Mouse (Mus musculus): ENCODE data around the gene Olfr1369-ps1. TPM values are rescaled to one million over a fixed set of nuclear protein-coding genes. Genes with fewer than 3 reads are reported as not detected.

Olfr1369-ps1 gene
- polyA plus RNA-seq, 1 experiment = 0.27 TPM

DNA sequence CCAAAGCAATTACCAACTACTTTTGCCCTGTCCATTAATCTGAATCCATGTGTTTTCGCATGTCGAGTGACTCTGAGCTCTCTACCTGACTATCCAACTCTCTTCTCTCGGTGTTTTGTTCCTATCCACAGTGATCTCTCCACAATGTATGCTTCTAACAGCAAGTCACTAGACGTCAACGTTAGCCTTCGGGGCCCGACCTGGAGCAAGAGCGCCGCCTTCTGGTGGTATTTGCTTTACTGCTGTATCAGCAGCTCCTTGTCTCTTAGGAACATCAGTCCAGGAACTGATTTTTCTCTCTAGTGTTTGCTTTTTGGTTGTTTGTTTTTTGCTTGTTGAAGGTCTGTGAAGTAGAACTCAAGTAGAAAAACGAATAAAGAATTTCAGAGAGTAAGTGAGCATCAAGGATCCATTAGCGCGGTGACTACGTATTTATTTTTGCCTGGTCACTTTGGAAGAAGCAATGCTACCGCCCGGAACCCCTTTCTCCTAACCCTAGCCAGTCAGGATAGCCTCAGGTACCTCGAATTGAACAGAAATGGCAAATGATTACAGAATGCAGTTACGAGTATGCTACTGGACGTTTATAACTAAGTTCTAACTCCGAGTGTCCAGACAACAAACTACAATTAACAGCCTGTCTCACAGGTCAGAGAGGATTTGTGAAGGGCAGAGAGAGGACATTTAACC, 47.6 kb downstream of the Olfr1369-ps1 start:
- peak overlapping the region; percentile 66 for H3K9ac ChIP-seq (ENCODE audit: low read depth, poor library complexity, severe bottlenecking)

DNA sequence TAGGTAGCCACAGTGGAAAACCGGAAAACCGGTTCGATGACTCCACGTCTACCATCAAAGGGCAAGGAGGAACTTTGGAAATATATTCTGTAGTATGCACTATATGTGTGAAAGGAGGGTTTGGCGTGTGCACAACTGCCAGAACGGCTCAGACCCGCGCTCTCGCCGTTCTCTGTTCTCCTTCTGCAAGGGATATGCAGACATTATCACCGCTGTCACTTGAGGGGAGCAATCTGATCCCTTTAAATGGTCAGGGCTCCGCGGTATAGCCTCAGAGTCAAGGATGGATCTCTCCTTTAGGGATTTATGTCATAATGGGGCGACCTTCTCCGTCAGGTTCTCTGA, 48.2 kb downstream of the Olfr1369-ps1 start:
- Histone ChIP-seq H3K4me3 (ENCODE audit: low read depth, low read length) (peak overlapping the region; percentile 73), H3K9ac (ENCODE audit: low read depth, poor library complexity, severe bottlenecking) (peak overlapping the region; percentile 66), H3K27ac (ENCODE audit: insufficient read depth, low read length) (no peak overlapping the region), H3K27me3 (ENCODE audit: control insufficient read depth, insufficient read depth, low read length, poor library complexity, severe bottlenecking) (no peaks in the 10 kb centered on the region; the same call in 1 of the 2 replicates), H3K4me1 (ENCODE audit: control insufficient read depth, insufficient read depth, low read length) (no peaks in the 10 kb centered on the region), H3K9me3 (replicated peaks; ENCODE audit: control insufficient read depth, insufficient read depth, low read length, poor library complexity, severe bottlenecking) (no peaks in the 10 kb centered on the region), H3K36me3 (ENCODE audit: control insufficient read depth, insufficient read depth, low read length, poor library complexity, severe bottlenecking) (no peaks in the 10 kb centered on the region)
- TF ChIP-seq POLR2A (IDR thresholded peaks at IDR 0.05; ENCODE audit: insufficient read depth, low read length) (no peak), EP300 (IDR thresholded peaks at IDR 0.05; ENCODE audit: insufficient read depth, low read depth, low read length) (no peak), CTCF (IDR thresholded peaks at IDR 0.05; ENCODE audit: low read depth, low read length) (no peak)

More for the DNA sequence above, 47.6 kb downstream of the Olfr1369-ps1 start:
- H3K9me3 ChIP-seq (replicated peaks; ENCODE audit: control insufficient read depth, insufficient read depth, low read length, poor library complexity, severe bottlenecking) = no peaks in the 10 kb centered on the region
- H3K27me3 ChIP-seq (ENCODE audit: control insufficient read depth, insufficient read depth, low read length, poor library complexity, severe bottlenecking) = no peaks in the 10 kb centered on the region; the same call in 1 of the 2 replicates
- no peaks in the 10 kb centered on the region for H3K4me1 ChIP-seq (ENCODE audit: control insufficient read depth, insufficient read depth, low read length)
- TF ChIP-seq CTCF (IDR thresholded peaks at IDR 0.05; ENCODE audit: low read depth, low read length) (peak; percentile 78), POLR2A (IDR thresholded peaks at IDR 0.05; ENCODE audit: insufficient read depth, low read length) (no peak), EP300 (IDR thresholded peaks at IDR 0.05; ENCODE audit: insufficient read depth, low read depth, low read length) (no peak)
- no peak overlapping the region for H3K27ac ChIP-seq (ENCODE audit: insufficient read depth, low read length)
- peak overlapping the region; percentile 73 for H3K4me3 ChIP-seq (ENCODE audit: low read depth, low read length)
- H3K36me3 ChIP-seq (ENCODE audit: control insufficient read depth, insufficient read depth, low read length, poor library complexity, severe bottlenecking) = no peaks in the 10 kb centered on the region

DNA sequence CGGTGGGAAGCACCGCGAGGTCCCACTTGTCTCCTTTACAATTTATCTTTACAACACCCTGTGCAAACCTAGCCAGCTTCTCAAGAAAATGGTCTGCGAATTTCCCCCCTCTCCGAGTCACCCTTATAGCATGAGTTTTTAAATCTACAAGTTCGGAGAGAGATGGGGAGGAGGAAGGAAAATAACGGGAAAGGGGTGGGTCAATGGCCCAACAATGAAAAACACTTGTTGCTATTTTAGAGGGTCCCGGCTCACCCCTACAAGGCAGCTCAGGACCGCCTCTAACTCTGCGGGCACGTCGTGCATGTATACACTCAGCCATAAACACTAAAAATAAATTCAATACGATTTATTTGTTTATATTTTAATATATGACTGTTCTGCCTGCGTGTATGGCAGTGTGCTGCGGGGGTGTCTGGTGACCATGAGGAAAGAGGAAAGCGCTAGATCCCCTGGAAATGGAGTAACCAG, 48.8 kb downstream of the Olfr1369-ps1 start:
- TF ChIP-seq CTCF (IDR thresholded peaks at IDR 0.05; ENCODE audit: low read depth, low read length) = no peak
- TF ChIP-seq POLR2A (IDR thresholded peaks at IDR 0.05; ENCODE audit: insufficient read depth, low read length) = no peak
- no peak for TF ChIP-seq EP300 (IDR thresholded peaks at IDR 0.05; ENCODE audit: insufficient read depth, low read depth, low read length)
- no peaks in the 10 kb centered on the region for H3K36me3 ChIP-seq (ENCODE audit: control insufficient read depth, insufficient read depth, low read length, poor library complexity, severe bottlenecking)

DNA sequence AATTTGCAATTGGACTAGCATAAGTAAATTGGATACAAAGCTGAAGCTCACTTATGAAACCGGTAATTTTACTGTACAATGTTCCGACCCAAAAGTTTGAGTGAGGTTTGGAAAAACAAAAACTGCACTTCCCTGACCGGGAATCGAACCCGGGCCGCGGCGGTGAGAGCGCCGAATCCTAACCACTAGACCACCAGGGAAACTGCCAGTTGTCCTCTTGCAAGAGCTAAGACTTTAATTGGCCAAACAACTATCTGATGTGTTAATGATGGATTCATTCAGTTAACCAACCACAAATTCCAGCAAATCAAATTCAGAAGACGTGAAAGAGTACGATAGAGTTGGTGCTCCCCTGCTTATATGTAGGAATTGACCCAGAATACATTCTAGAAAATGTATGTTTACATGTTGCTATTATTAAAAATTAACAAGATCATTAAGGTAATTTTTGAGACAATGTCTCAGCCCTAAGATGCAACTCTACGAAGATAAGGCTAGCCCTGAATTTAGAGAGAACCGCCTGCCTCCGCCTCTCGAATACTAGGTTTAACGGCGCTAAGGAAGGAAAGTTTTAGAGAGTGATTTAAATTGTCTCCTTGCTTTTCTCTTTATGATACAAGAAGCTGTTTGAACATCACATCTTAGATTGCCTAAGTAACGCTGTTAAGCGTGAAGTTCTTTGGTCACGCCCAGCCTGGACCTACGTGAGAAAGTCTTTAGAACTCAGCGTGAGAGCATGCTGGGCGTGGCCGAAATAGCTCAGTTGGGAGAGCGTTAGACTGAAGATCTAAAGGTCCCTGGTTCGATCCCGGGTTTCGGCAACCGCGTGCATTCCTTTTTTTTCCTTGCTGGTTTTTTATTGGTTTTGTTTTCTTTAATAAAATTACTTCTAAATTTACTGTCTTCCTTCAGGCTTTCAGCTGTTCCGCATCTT, 49.6 kb downstream of the Olfr1369-ps1 start:
- no peaks in the 10 kb centered on the region for H3K4me1 ChIP-seq (ENCODE audit: control insufficient read depth, insufficient read depth, low read length)
- H3K36me3 ChIP-seq (ENCODE audit: control insufficient read depth, insufficient read depth, low read length, poor library complexity, severe bottlenecking) = no peaks in the 10 kb centered on the region
- peak overlapping the region; percentile 84 for H3K4me3 ChIP-seq (ENCODE audit: low read depth, low read length)
- peak overlapping the region; percentile 66 for H3K9ac ChIP-seq (ENCODE audit: low read depth, poor library complexity, severe bottlenecking)
- TF ChIP-seq CTCF (IDR thresholded peaks at IDR 0.05; ENCODE audit: low read depth, low read length) (no peak), POLR2A (IDR thresholded peaks at IDR 0.05; ENCODE audit: insufficient read depth, low read length) (no peak), EP300 (IDR thresholded peaks at IDR 0.05; ENCODE audit: insufficient read depth, low read depth, low read length) (0 out of 2 replicates have a peak, but pooled peaks have one; percentile 41)
- no peaks in the 10 kb centered on the region for H3K9me3 ChIP-seq (replicated peaks; ENCODE audit: control insufficient read depth, insufficient read depth, low read length, poor library complexity, severe bottlenecking)
- no peaks in the 10 kb centered on the region; the same call in 1 of the 2 replicates for H3K27me3 ChIP-seq (ENCODE audit: control insufficient read depth, insufficient read depth, low read length, poor library complexity, severe bottlenecking)
- H3K27ac ChIP-seq (ENCODE audit: insufficient read depth, low read length) = no peak overlapping the region

More for the DNA sequence above, 48.8 kb downstream of the Olfr1369-ps1 start:
- Histone ChIP-seq H3K9ac (ENCODE audit: low read depth, poor library complexity, severe bottlenecking) (peak overlapping the region; percentile 66), H3K27ac (ENCODE audit: insufficient read depth, low read length) (no peak overlapping the region), H3K4me1 (ENCODE audit: control insufficient read depth, insufficient read depth, low read length) (no peaks in the 10 kb centered on the region), H3K9me3 (replicated peaks; ENCODE audit: control insufficient read depth, insufficient read depth, low read length, poor library complexity, severe bottlenecking) (no peaks in the 10 kb centered on the region), H3K4me3 (ENCODE audit: low read depth, low read length) (peak overlapping the region; percentile 60), H3K27me3 (ENCODE audit: control insufficient read depth, insufficient read depth, low read length, poor library complexity, severe bottlenecking) (no peaks in the 10 kb centered on the region; the same call in 1 of the 2 replicates)

DNA sequence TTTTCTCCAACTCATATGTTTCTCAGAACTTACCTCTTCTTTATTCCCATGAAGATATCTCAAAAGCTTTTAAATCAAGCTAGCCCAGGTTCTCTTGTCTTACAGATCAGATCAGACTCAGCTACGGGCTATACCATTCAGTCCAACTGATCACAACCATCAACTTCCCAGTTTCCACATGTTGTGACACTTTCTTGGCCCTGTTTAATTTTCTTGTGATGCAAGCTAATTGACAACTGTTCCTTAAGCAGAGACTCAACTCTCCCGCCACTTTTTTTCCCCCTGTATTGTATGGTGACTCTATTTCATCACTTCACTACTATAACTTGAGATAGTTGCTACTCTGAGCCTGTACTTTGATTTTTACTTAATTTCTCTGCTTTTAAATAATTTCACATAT, 50.3 kb downstream of the Olfr1369-ps1 start:
- no peaks in the 10 kb centered on the region for H3K4me1 ChIP-seq (ENCODE audit: control insufficient read depth, insufficient read depth, low read length)
- H3K27me3 ChIP-seq (ENCODE audit: control insufficient read depth, insufficient read depth, low read length, poor library complexity, severe bottlenecking) = no peaks in the 10 kb centered on the region; the same call in 1 of the 2 replicates
- H3K9ac ChIP-seq (ENCODE audit: low read depth, poor library complexity, severe bottlenecking) = no peak overlapping the region
- H3K36me3 ChIP-seq (ENCODE audit: control insufficient read depth, insufficient read depth, low read length, poor library complexity, severe bottlenecking) = no peaks in the 10 kb centered on the region
- TF ChIP-seq POLR2A (IDR thresholded peaks at IDR 0.05; ENCODE audit: insufficient read depth, low read length) (no peak), EP300 (IDR thresholded peaks at IDR 0.05; ENCODE audit: insufficient read depth, low read depth, low read length) (no peak), CTCF (IDR thresholded peaks at IDR 0.05; ENCODE audit: low read depth, low read length) (no peak)
- H3K9me3 ChIP-seq (replicated peaks; ENCODE audit: control insufficient read depth, insufficient read depth, low read length, poor library complexity, severe bottlenecking) = no peaks in the 10 kb centered on the region
- H3K4me3 ChIP-seq (ENCODE audit: low read depth, low read length) = no peak overlapping the region
- no peak overlapping the region for H3K27ac ChIP-seq (ENCODE audit: insufficient read depth, low read length)
